11 mouse cellular contexts compared by ENCODE assay signal in the genomic region with DNA sequence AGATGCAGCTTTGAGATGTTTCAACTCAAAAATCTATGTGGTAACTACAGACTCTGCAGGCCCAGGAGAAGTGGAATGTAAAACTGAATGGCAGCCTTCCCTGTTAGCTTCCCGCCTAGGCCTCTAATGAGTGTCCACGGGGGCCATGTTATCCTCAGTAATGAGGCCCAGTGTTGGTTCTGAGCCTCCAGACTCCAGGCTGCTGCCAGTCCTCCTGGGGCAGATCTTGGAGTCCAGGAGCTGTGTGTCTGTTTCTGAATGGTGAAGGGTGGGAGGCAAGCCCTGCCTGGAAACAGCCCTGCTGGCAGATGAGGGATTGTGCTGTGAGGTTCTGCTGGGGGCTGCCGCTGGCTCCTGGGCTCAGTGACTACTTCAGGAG. TPM values are rescaled to one million over a fixed set of nuclear protein-coding genes. Genes with fewer than 3 reads are reported as not detected.
DNase-seq lines count a peak whose midpoint lies in the region; ATAC-seq and TF ChIP-seq lines count a peak whose summit lies in the region.
"Had no signal": no experiment of that assay in that cellular context is flagged by ENCODE, and none has a peak within 500 bp of the region (broad histone marks: within the 10 kb centered on the region; RNA-seq: fewer than 3 reads in every experiment).

No protein-coding gene starts in this region.

- TF ChIP-seq CTCF in gastrocnemius, adult 2 months (IDR thresholded peaks at IDR 0.05), result no peak

- intact Hi-C loops in gastrocnemius, adult 2 months (cut with DNase I), result loop anchor here (10.0 kb wide), 1 partner anchor 266 kb away; the partner anchor contains the start of gene Slc25a48
- intact Hi-C loops in gastrocnemius, postnatal 14 days (cut with DNase I; ENCODE audit: low total_unique reads), result no loop called here

- peaks cover 61% of the 10 kb centered on the region for H3K4me1 ChIP-seq in limb, embryonic 11.5 days (ENCODE audit: control insufficient read depth, insufficient read depth, low read length)
- H3K4me1 ChIP-seq in stomach, embryonic 16.5 days (ENCODE audit: control insufficient read depth, insufficient read depth, low read length), result peaks cover 32% of the 10 kb centered on the region
- H3K4me1 ChIP-seq: liver, embryonic 15.5 days had no signal

- no peaks in the 10 kb centered on the region for H3K36me3 ChIP-seq in limb, embryonic 11.5 days (ENCODE audit: control insufficient read depth, insufficient read depth, low read length)
- H3K36me3 ChIP-seq in stomach, embryonic 16.5 days (ENCODE audit: control insufficient read depth, insufficient read depth, low read length), result no peaks in the 10 kb centered on the region
- H3K36me3 ChIP-seq: liver, embryonic 15.5 days had no signal

- H3K27ac ChIP-seq in gastrocnemius, adult 2 months, result no peak overlapping the region
- H3K27ac ChIP-seq in limb, embryonic 11.5 days (replicated peaks; ENCODE audit: low read depth, low read length), result peak overlapping the region; percentile 96
- H3K27ac ChIP-seq in stomach, embryonic 16.5 days (ENCODE audit: low read length), result peak overlapping the region; percentile 70
- H3K27ac ChIP-seq: liver, embryonic 15.5 days had no signal

- H3K9me3 ChIP-seq in limb, embryonic 11.5 days (ENCODE audit: control insufficient read depth, low read length), result no peaks in the 10 kb centered on the region
- H3K9me3 ChIP-seq in stomach, embryonic 16.5 days (replicated peaks; ENCODE audit: control insufficient read depth, low read length), result no peaks in the 10 kb centered on the region
- H3K9me3 ChIP-seq: liver, embryonic 15.5 days had no signal

- peak; percentile 23; the same call in 1 of the 2 replicates for ATAC-seq in limb, embryonic 11.5 days (ENCODE audit: insufficient number of reproducible peaks, low FRiP score, low TSS enrichment, low read depth)
- no peak for ATAC-seq in stomach, embryonic 16.5 days (ENCODE audit: insufficient read depth, low FRiP score)

- no peaks in the 10 kb centered on the region for H3K27me3 ChIP-seq in limb, embryonic 11.5 days (ENCODE audit: control insufficient read depth, insufficient read depth, low read length)
- no peaks in the 10 kb centered on the region for H3K27me3 ChIP-seq in stomach, embryonic 16.5 days (ENCODE audit: control insufficient read depth, insufficient read depth, low read length)
- H3K27me3 ChIP-seq: liver, embryonic 15.5 days had no signal

- H3K9ac ChIP-seq in limb, embryonic 11.5 days (ENCODE audit: low read length), result peak overlapping the region; percentile 37; the same call in 1 of the 2 replicates
- no peak overlapping the region; the same call in 1 of the 2 replicates for H3K9ac ChIP-seq in stomach, embryonic 16.5 days (ENCODE audit: low read length)
- H3K9ac ChIP-seq: liver, embryonic 15.5 days had no signal

- H3K4me2 ChIP-seq in limb, embryonic 11.5 days (ENCODE audit: low read depth, severe bottlenecking), result no peak overlapping the region
- no peak overlapping the region for H3K4me2 ChIP-seq in stomach, embryonic 16.5 days (ENCODE audit: low read depth, low read length)
- H3K4me2 ChIP-seq: liver, embryonic 15.5 days had no signal

- WGBS in limb, embryonic 11.5 days, result 18% methylated on average over 3 of the region's 3 CpGs
- 50% methylated on average over 3 of the region's 3 CpGs for WGBS in stomach, embryonic 16.5 days

- DNase-seq in gastrocnemius, adult 2 months, result peak; percentile 1
- no peak for DNase-seq in gastrocnemius, postnatal 14 days
- peak; percentile 33 for DNase-seq in right cerebral cortex, postnatal 10 days (ENCODE audit: low spot score in 2 of 2)
- DNase-seq in right cerebral cortex, postnatal 36 days (ENCODE audit: low spot score in 2 of 2), result no peak
- peak; percentile 63 for DNase-seq in limb, embryonic 11.5 days (ENCODE audit: low spot score)
- no peak for DNase-seq in urinary bladder, postnatal 4 days (ENCODE audit: low spot score in 2 of 2)
- DNase-seq in cerebellum, postnatal 25 days, result no peak
- DNase-seq: cerebellum, postnatal 10 days had no signal

- no peak overlapping the region for H3K4me3 ChIP-seq in gastrocnemius, adult 2 months
- H3K4me3 ChIP-seq in limb, embryonic 11.5 days (ENCODE audit: low read depth, low read length), result no peak overlapping the region
- H3K4me3 ChIP-seq in stomach, embryonic 16.5 days (replicated peaks; ENCODE audit: low read length), result no peak overlapping the region
- H3K4me3 ChIP-seq: liver, embryonic 15.5 days had no signal

RNA-seq across cellular contexts. Expression of gene Tifab, which starts 10.3 kb away (rescaled TPM):
- total RNA-seq in gastrocnemius, adult 2 months (2021), result under 1 TPM; 0.18 to 0.28 TPM
- under 1 TPM; 0.31 to 0.44 TPM for total RNA-seq in gastrocnemius, postnatal 14 days (2021)
- polyA plus RNA-seq in limb, embryonic 11.5 days (2014; fragmentation: Nextera tagmentation; extraction: Ambion mirVana), result 0.27 and 0.52 TPM in 2 replicates
- polyA plus RNA-seq in stomach, embryonic 16.5 days (2015; fragmentation: Nextera tagmentation; extraction: Ambion mirVana), result 4.9 and 5.6 TPM in 2 replicates
- polyA plus RNA-seq: C2C12 had no signal

RNA-seq across cellular contexts. Expression of gene H2afy, which starts 32.2 kb away (rescaled TPM):
- 10 to 100 TPM; 64.1 to 69.2 TPM for total RNA-seq in gastrocnemius, adult 2 months (2021)
- 10 to 100 TPM; 60.8 to 61.3 TPM for total RNA-seq in gastrocnemius, postnatal 14 days (2021)
- polyA plus RNA-seq in limb, embryonic 11.5 days (2014; fragmentation: Nextera tagmentation; extraction: Ambion mirVana), result 726 and 743 TPM in 2 replicates
- polyA plus RNA-seq in stomach, embryonic 16.5 days (2015; fragmentation: Nextera tagmentation; extraction: Ambion mirVana), result 247 and 271 TPM in 2 replicates

Comparison
In these comparisons a context has a peak if more than half of its experiments do, and no peak if none do; other contexts are left out.
1. DNase-seq: peak in gastrocnemius, adult 2 months (single experiment), right cerebral cortex, postnatal 10 days (2 of 2) and limb, embryonic 11.5 days (single experiment); none in gastrocnemius, postnatal 14 days (single experiment), right cerebral cortex, postnatal 36 days (0 of 2), urinary bladder, postnatal 4 days (0 of 2) and cerebellum, postnatal 25 days (0 of 2).